Mouse (Mus musculus): ENCODE measurements around the gene Ahsa1. TPM values are rescaled to one million over a fixed set of nuclear protein-coding genes. Genes with fewer than 3 reads are reported as not detected.
"Not testable (repeated sequence)": the region's sequence is repeated elsewhere in the genome, so short reads cannot be mapped to it uniquely, and the experiment has no call there.

The Ahsa1 gene
- 100 to 1,000 TPM; 151 to 156 TPM for total RNA-seq (2021)

- intact Hi-C loops (cut with DNase I): no loop called here
- peak; percentile 91 for DNase-seq
These were observed at the start of gene Ahsa1, which contains the start of gene Vipas39 for GRCm38 (mm10) chr12:87266108-87266826. Gene Ahsa1 (plus strand): TSS chr12:87266479. Gene Vipas39 (minus strand): TSS chr12:87266256.

GRCm38 (mm10) chr12:87217596-87217995, 48.7 kb upstream of the Ahsa1 start:
- no peak for DNase-seq
- intact Hi-C loops (cut with DNase I): no loop called here

- intact Hi-C loops (cut with DNase I): no loop called here
- DNase-seq: peak; percentile 79
These were observed 46.9 kb upstream of the Ahsa1 start for GRCm38 (mm10) chr12:87219362-87219761.

DNA sequence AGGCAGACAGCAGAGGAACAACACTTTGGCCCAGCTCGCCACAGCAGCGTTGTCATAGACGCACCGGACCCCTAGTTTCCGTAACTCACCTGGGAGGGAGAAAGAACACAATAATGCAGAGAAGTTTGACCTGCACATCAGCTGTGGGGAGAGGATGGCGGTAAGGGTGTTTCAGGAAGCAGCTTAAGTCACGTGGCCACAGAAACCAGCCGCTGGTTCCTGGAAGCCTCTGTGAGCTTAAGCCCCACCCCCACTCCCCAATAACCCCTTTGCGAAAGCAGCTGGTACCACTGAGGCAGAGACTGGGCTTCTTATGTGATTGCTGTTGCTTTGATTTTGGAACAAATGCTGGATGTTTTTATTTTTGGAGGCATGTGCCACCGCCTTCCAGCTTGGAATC, 41.3 kb upstream of the Ahsa1 start:
- DNase-seq: no peak
- intact Hi-C loops (cut with DNase I): no loop called here

- no peak for DNase-seq
These were observed 39.5 kb upstream of the Ahsa1 start for GRCm38 (mm10) chr12:87226801-87227200.

DNA sequence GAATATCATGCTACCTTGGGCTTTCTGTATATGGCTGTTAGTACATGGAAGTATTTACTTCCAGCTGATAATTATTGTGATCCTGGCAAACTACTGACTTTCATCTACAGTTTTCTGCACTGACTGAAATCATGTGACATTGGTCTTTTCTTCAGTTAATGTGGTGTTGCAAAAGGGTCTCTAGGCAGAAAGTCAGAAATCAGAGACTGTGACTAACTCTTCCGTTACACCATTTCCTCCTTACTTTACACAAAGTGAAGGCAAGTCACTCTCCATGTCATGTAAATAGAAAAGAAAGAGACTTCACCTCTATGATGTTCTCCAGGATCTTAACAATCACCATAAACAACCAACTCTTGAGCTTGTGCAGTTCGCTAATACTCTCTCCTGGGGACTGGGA, 36.6 kb upstream of the Ahsa1 start:
- intact Hi-C loops (cut with DNase I): no loop called here
- no peak for DNase-seq

More at GRCm38 (mm10) chr12:87226801-87227200, 39.5 kb upstream of the Ahsa1 start:
- intact Hi-C loops (cut with DNase I): no loop called here

DNA sequence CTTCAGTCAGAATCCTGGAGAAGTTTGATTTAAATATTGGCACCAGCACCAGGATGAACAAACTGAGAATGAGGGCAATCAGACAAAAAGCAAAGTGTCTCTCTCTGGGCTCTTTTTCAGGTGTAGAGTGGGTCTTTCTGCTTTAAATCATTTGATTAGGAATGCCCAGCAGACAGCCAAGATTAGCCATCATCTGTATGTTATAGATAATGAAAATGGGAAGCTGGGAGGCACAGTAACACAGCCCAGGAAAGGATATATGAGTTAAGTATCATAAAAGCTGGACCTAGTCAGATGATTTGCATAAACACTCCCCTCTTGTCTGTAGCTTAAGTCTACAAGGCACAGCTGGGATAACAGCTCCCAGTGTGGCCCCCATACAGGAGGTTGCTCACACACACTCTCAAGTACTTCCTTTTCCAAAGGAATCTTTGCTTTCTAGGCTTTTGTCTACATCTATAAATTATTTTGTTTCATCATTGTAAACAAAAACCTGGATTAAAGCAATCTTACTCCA, 35.8 kb upstream of the Ahsa1 start:
- no peak for DNase-seq
- intact Hi-C loops (cut with DNase I): no loop called here

GRCm38 (mm10) chr12:87236882-87237483, 29.3 kb upstream of the Ahsa1 start:
- no peak for DNase-seq
- intact Hi-C loops (cut with DNase I): no loop called here

GRCm38 (mm10) chr12:87238632-87239031, 27.6 kb upstream of the Ahsa1 start, which contains the start of gene Noxred1:
Gene Noxred1 (minus strand): TSS chr12:87238732.
- no peak for DNase-seq
- intact Hi-C loops (cut with DNase I): no loop called here

- intact Hi-C loops (cut with DNase I): no loop called here
- DNase-seq: no peak
These were observed 16.1 kb upstream of the Ahsa1 start for GRCm38 (mm10) chr12:87250161-87250560.

DNA sequence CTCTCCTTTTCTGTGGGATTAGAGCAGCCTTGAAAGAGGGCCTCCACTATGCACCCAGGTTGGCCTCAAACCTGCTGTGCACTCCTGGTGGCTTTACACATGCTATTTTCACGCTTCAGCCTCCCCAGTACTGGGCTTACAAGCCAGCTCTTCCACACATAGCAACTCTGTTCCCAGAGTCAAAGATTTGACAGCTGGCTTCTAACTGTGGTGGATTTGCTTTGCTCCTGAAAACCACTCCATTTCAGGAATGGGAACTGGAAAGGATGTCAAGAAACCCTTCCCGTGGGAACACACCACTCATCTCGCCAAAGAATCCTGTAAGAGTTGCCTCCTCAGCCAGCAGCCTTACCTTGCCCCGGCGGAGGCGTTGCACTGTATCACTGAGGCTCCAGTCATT, 12.4 kb upstream of the Ahsa1 start:
- no peak for DNase-seq
- intact Hi-C loops (cut with DNase I): no loop called here

DNA sequence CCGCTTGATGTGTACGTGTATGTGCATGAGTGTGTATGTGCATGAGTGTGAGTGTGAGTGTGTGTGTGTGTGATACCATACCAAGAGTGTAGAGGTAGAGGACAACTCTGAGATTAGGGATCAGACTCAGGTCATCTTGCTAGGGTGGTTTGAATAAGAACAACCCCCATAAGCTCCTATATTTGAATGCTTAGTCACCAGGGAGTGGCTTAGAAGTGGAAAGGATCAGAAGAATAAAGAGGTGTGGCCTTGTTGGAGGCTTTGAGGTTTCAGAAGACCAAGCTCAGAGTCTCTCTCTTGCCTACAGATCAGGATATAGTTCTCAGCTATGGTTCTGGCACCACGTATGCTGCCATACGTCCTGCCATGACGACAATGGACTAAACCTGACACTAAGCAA, 9.7 kb upstream of the Ahsa1 start:
- DNase-seq: no peak
- intact Hi-C loops (cut with DNase I): no loop called here

- intact Hi-C loops (cut with DNase I): no loop called here
- DNase-seq: no peak
These were observed 5.7 kb upstream of the Ahsa1 start for GRCm38 (mm10) chr12:87260562-87260961.

DNA sequence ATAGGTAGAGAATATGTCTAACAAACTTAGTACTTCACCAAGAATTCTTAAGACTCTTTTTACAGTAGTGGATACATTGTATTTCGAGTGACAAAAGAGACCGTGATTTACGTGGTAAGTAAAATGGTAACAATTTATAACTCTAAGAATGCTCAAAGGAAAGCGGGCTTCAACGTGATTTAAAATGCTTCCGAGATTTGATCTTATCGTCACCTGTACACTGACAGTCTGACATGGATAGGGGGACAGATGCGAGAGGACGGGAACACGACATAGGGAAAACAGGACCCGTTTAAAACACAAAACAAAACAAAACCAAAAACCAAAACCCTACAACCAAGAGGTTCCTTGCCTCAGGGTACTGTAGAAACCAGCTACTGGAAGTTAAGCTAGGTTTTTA, 835 bp upstream of the Ahsa1 start:
- intact Hi-C loops (cut with DNase I): no loop called here
- no peak for DNase-seq

- intact Hi-C loops (cut with DNase I): no loop called here
These were observed 736 bp downstream of the Ahsa1 start for GRCm38 (mm10) chr12:87266827-87267603.

DNA sequence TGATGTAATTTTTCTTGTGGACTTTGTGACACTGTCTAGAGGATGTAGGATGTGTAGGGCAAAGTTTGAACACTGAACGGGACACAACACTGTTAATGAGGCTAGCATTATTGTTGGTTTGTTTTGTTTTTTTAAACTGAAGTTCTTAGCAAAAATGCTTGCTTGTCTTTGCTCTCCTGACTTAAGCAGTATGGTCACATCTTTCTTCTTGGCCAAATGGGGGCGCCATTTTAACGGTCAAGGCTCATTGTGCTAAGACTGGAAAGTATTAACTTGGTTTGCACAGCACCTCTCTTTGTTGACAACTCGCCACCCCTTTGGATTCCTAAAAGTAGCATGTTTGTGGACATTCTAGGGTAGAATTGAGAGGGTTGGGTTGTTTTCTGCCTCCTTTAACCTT, 1.4 kb downstream of the Ahsa1 start:
- peak; percentile 37 for DNase-seq
- intact Hi-C loops (cut with DNase I): no loop called here

More at GRCm38 (mm10) chr12:87266827-87267603, 736 bp downstream of the Ahsa1 start:
- DNase-seq: peak; percentile 19

DNA sequence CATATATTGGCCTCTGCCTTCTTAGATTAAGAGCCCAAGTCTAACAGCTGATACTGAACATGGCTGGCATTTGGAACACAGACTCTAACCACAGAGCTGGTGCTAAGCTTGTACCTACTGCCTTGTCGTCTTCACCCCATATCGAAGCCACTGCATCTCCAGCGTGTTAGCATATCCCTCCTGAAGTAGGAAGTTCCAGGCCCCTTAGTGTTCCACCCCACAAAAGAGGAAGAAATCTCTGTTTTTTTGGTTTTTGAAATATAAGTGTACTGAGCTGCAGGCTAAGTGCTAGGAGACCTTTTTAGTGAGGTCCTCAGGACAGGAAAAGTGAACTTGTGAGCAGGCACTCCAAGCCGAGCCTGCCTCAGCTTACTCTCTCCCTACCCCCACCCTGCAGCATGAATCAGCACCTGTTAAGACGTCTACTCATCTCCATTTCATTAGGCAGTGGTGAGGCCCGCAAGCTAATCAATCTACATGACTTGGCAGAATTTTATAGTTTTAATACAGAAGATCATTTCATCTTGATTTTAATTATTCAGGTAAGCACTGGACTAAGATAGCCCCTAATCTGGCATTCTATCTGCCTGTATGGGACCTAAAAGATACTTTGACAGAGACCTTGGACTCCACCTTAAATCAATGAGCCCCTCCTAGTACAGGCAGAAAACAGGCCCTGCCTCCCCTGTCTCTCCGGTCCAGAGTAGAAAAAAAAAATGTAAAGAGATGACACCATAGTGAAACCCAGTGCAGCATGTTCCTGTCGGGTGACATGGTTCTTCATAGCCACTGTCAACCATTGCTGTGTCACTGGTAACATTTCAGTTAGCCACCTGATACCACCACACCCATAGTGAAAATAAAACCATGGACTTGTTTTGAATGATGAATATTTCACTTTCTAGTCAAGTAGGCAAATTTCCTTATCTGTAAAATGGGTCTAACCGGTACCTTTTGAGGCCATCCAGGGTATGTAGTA, 8.9 kb downstream of the Ahsa1 start:
- DNase-seq: no peak
- intact Hi-C loops (cut with DNase I): loop anchor here (5.0 to 10.0 kb wide), 2 partner anchors 57 to 160 kb away; no protein-coding TSS in a partner anchor

GRCm38 (mm10) chr12:87277251-87277650, 11.0 kb downstream of the Ahsa1 start:
- DNase-seq: not testable (repeated sequence)
- intact Hi-C loops (cut with DNase I): loop anchor here (5.0 to 10.0 kb wide), 2 partner anchors 55 to 158 kb away; no protein-coding TSS in a partner anchor

GRCm38 (mm10) chr12:87278118-87278730, 11.9 kb downstream of the Ahsa1 start:
- intact Hi-C loops (cut with DNase I): loop anchor here (5.0 to 10.0 kb wide), 2 partner anchors 54 to 157 kb away; no protein-coding TSS in a partner anchor
- DNase-seq: no peak

Data from left cerebral cortex, postnatal 4 days (tissue).